Mouse (Mus musculus) thymus, adult 2 months (tissue): ENCODE measurements around the gene Ecel1. TPM values are rescaled to one million over a fixed set of nuclear protein-coding genes. Genes with fewer than 3 reads are reported as not detected.

Experiments used
- DNase-seq: peaks from one replicate; pipeline ENCODE4 v3.0.0; 2021
- H3K27ac ChIP-seq: fragments of 200-500 bp; 2 replicates; pipeline ENCODE4 v1.5.1; 2012; ENCODE audit warnings: low read length, control low read depth; ENCODE audit not compliant: control insufficient read depth, insufficient read depth
- H3K27me3 ChIP-seq: fragments of 200-500 bp; 2 replicates; pipeline ENCODE4 v1.6.1; 2012; ENCODE audit warnings: mild to moderate bottlenecking, low read length, moderate library complexity, mixed read lengths; ENCODE audit not compliant: control insufficient read depth, insufficient read depth
- H3K36me3 ChIP-seq: fragments of 200-500 bp; 2 replicates; pipeline ENCODE4 v1.6.1; 2012; ENCODE audit warnings: mild to moderate bottlenecking, low read length, moderate library complexity; ENCODE audit not compliant: control insufficient read depth, insufficient read depth
- H3K4me1 ChIP-seq: fragments of 200-500 bp; replicated peaks from 2 replicates; pipeline ENCODE4 v1.6.1; 2012; ENCODE audit warnings: low read length; ENCODE audit not compliant: control insufficient read depth, insufficient read depth
- H3K4me3 ChIP-seq: fragments of 200-500 bp; 2 replicates; pipeline ENCODE4 v1.5.1; 2012; ENCODE audit warnings: mild to moderate bottlenecking, low read length, control low read depth, moderate library complexity; ENCODE audit not compliant: control insufficient read depth, insufficient read depth
- CTCF ChIP-seq: fragments of 200-500 bp; IDR thresholded peaks from 2 replicates; pipeline ENCODE4 v1.5.1; 2012; ENCODE audit warnings: mild to moderate bottlenecking, control low read depth, low read length, moderate library complexity, borderline replicate concordance; ENCODE audit not compliant: control insufficient read depth, poor library complexity, insufficient read depth; ENCODE audit errors: extremely low read depth
- POLR2A ChIP-seq: fragments of 200-500 bp; IDR thresholded peaks from 2 replicates; pipeline ENCODE4 v1.6.1; 2012; ENCODE audit warnings: mild to moderate bottlenecking, low read length, control low read depth, moderate library complexity; ENCODE audit not compliant: control insufficient read depth, poor library complexity, insufficient read depth; ENCODE audit errors: extremely low read depth
- WGBS: fragments of 180-500 bp; shearing (Covaris S2); methylation state at CpG from one replicate; pipeline ENCODE4 v1.1.7; 2018; 5-methylcytosine and 5-hydroxymethylcytosine counted together
- polyA plus RNA-seq: library from polyadenylated mRNA; depleted of rRNA; stranded (reverse); fragments of >200 nt; gene quantifications from 2 replicates; pipeline ENCODE4 v1.2.3, GENCODE M21; 2012; rRNA removed

Gene Ecel1
- polyA plus RNA-seq = 1.7 and 2.4 TPM in 2 replicates

GRCm38 (mm10) chr1:87156199-87156587 is at the start of gene Ecel1:
Ecel1 (minus strand) TSS chr1:87156521.
- H3K4me3 ChIP-seq = no peak within 1 kb of the TSS
- no peak within 1 kb of the TSS for H3K27ac ChIP-seq
- no peak for DNase-seq
- no peaks in the 10 kb centered on the region for H3K36me3 ChIP-seq
- TF ChIP-seq CTCF (no peak), POLR2A (no peak)
- H3K27me3 ChIP-seq = peaks cover 6% of the 10 kb centered on the region; the same call in 1 of the 2 replicates
- 6% methylated on average over 11 of the region's 12 CpGs for WGBS
- no peaks in the 10 kb centered on the region for H3K4me1 ChIP-seq

- TF ChIP-seq POLR2A (no peak), CTCF (no peak)
- H3K4me1 ChIP-seq = no peaks in the 10 kb centered on the region
- no peaks in the 10 kb centered on the region for H3K27me3 ChIP-seq
- no peak overlapping the region for H3K4me3 ChIP-seq
- WGBS = 68% methylated on average over 3 of the region's 3 CpGs
- DNase-seq = no peak
- H3K36me3 ChIP-seq = no peaks in the 10 kb centered on the region
- no peak overlapping the region for H3K27ac ChIP-seq
Measured at GRCm38 (mm10) chr1:87205502-87205901, 49.2 kb upstream of the Ecel1 start.

GRCm38 (mm10) chr1:87205038-87205437 is 48.7 kb upstream of the Ecel1 start:
- no peak overlapping the region for H3K4me3 ChIP-seq
- no peaks in the 10 kb centered on the region for H3K4me1 ChIP-seq
- H3K27ac ChIP-seq = no peak overlapping the region
- 64% methylated on average over 6 of the region's 6 CpGs for WGBS
- H3K27me3 ChIP-seq = no peaks in the 10 kb centered on the region
- no peak for DNase-seq
- no peaks in the 10 kb centered on the region for H3K36me3 ChIP-seq
- no peak for TF ChIP-seq CTCF
- TF ChIP-seq POLR2A = no peak

- no peaks in the 10 kb centered on the region for H3K4me1 ChIP-seq
- H3K27me3 ChIP-seq = no peaks in the 10 kb centered on the region
- no peak within 1 kb of the TSS for H3K27ac ChIP-seq
- 88% methylated on average over 7 of the region's 7 CpGs for WGBS
- no peak for TF ChIP-seq CTCF
- no peaks in the 10 kb centered on the region for H3K36me3 ChIP-seq
- DNase-seq = no peak
- no peak within 1 kb of the TSS for H3K4me3 ChIP-seq
Measured at GRCm38 (mm10) chr1:87204465-87204864, 48.1 kb upstream of the Ecel1 start, which contains the start of gene Chrng. Chrng (plus strand) TSS chr1:87204657.

- H3K4me1 ChIP-seq = no peaks in the 10 kb centered on the region
- H3K27ac ChIP-seq = no peak overlapping the region
- no peak for DNase-seq
- TF ChIP-seq CTCF = no peak
- TF ChIP-seq POLR2A = no peak
- WGBS = 84% methylated on average over 5 of the region's 5 CpGs
- no peak overlapping the region for H3K4me3 ChIP-seq
- no peaks in the 10 kb centered on the region for H3K36me3 ChIP-seq
- no peaks in the 10 kb centered on the region for H3K27me3 ChIP-seq
Measured at GRCm38 (mm10) chr1:87203779-87204178, 47.5 kb upstream of the Ecel1 start.

GRCm38 (mm10) chr1:87201848-87202247 is 45.5 kb upstream of the Ecel1 start:
- TF ChIP-seq CTCF (no peak), POLR2A (no peak)
- no peak for DNase-seq
- Histone ChIP-seq H3K27me3 (no peaks in the 10 kb centered on the region), H3K4me1 (no peaks in the 10 kb centered on the region), H3K27ac (no peak overlapping the region), H3K4me3 (no peak overlapping the region), H3K36me3 (no peaks in the 10 kb centered on the region)
- WGBS = 39% methylated on average over 1 of the region's 1 CpGs

GRCm38 (mm10) chr1:87200811-87201210 is 44.5 kb upstream of the Ecel1 start:
- DNase-seq = no peak
- WGBS = 27% methylated on average over 2 of the region's 2 CpGs
- Histone ChIP-seq H3K4me1 (no peaks in the 10 kb centered on the region), H3K36me3 (no peaks in the 10 kb centered on the region), H3K27me3 (no peaks in the 10 kb centered on the region), H3K4me3 (no peak overlapping the region), H3K27ac (no peak overlapping the region)
- no peak for TF ChIP-seq CTCF
- no peak for TF ChIP-seq POLR2A
